Mouse (Mus musculus): ENCODE results near the gene Hpca. TPM values are rescaled to one million over a fixed set of nuclear protein-coding genes. Genes with fewer than 3 reads are reported as not detected.

The Hpca gene
- polyA plus RNA-seq, 1 experiment from 2014 or later, result not detected

GRCm38 (mm10) chr4:129125736-129126451 lies 4.1 kb upstream of the Hpca start:
- no peak overlapping the region for H3K27ac ChIP-seq
- no peaks in the 10 kb centered on the region for H3K79me2 ChIP-seq (ENCODE audit: inconsistent target)
- no peak overlapping the region for H3K4me3 ChIP-seq (ENCODE audit: inconsistent target)
- H3K36me3 ChIP-seq (ENCODE audit: inconsistent target), result no peaks in the 10 kb centered on the region
- 22% methylated on average over 19 of the region's 19 CpGs for WGBS (ENCODE audit: missing documents)

- H3K4me3 ChIP-seq (ENCODE audit: inconsistent target), result no peak overlapping the region
- H3K27ac ChIP-seq, result no peak overlapping the region
- H3K36me3 ChIP-seq (ENCODE audit: inconsistent target), result no peaks in the 10 kb centered on the region
- 17% methylated on average over 13 of the region's 13 CpGs for WGBS (ENCODE audit: missing documents)
- no peaks in the 10 kb centered on the region for H3K79me2 ChIP-seq (ENCODE audit: inconsistent target)
Measured at GRCm38 (mm10) chr4:129124652-129125146, 2.9 kb upstream of the Hpca start.

- no peak overlapping the region for H3K27ac ChIP-seq
- 32% methylated on average over 8 of the region's 8 CpGs for WGBS (ENCODE audit: missing documents)
Measured at GRCm38 (mm10) chr4:129122719-129123118, 883 bp upstream of the Hpca start.

GRCm38 (mm10) chr4:129122107-129122506 lies 271 bp upstream of the Hpca start:
- no peak overlapping the region for H3K27ac ChIP-seq
- no peaks in the 10 kb centered on the region for H3K36me3 ChIP-seq (ENCODE audit: inconsistent target)
- 52% methylated on average over 7 of the region's 9 CpGs for WGBS (ENCODE audit: missing documents)
- no peaks in the 10 kb centered on the region for H3K79me2 ChIP-seq (ENCODE audit: inconsistent target)
- no peak overlapping the region for H3K4me3 ChIP-seq (ENCODE audit: inconsistent target)

More at GRCm38 (mm10) chr4:129122719-129123118, 883 bp upstream of the Hpca start:
- Histone ChIP-seq H3K36me3 (ENCODE audit: inconsistent target) (no peaks in the 10 kb centered on the region), H3K79me2 (ENCODE audit: inconsistent target) (no peaks in the 10 kb centered on the region), H3K4me3 (ENCODE audit: inconsistent target) (no peak overlapping the region)

GRCm38 (mm10) chr4:129120520-129121445 lies 1.1 kb downstream of the Hpca start:
- no peak overlapping the region for H3K27ac ChIP-seq
- no peaks in the 10 kb centered on the region for H3K36me3 ChIP-seq (ENCODE audit: inconsistent target)
- no peak overlapping the region for H3K4me3 ChIP-seq (ENCODE audit: inconsistent target)
- 5% methylated on average over 49 of the region's 59 CpGs for WGBS (ENCODE audit: missing documents)
- no peaks in the 10 kb centered on the region for H3K79me2 ChIP-seq (ENCODE audit: inconsistent target)

GRCm38 (mm10) chr4:129119708-129120107 lies 2.1 kb downstream of the Hpca start:
- H3K79me2 ChIP-seq (ENCODE audit: inconsistent target), result no peaks in the 10 kb centered on the region
- 78% methylated on average over 10 of the region's 10 CpGs for WGBS (ENCODE audit: missing documents)
- no peaks in the 10 kb centered on the region for H3K36me3 ChIP-seq (ENCODE audit: inconsistent target)
- H3K4me3 ChIP-seq (ENCODE audit: inconsistent target), result no peak overlapping the region
- H3K27ac ChIP-seq, result no peak overlapping the region

- H3K27ac ChIP-seq, result no peak overlapping the region
- 86% methylated on average over 14 of the region's 14 CpGs for WGBS (ENCODE audit: missing documents)
- H3K4me3 ChIP-seq (ENCODE audit: inconsistent target), result no peak overlapping the region
- no peaks in the 10 kb centered on the region for H3K79me2 ChIP-seq (ENCODE audit: inconsistent target)
- no peaks in the 10 kb centered on the region for H3K36me3 ChIP-seq (ENCODE audit: inconsistent target)
Measured at GRCm38 (mm10) chr4:129117720-129118510, 3.9 kb downstream of the Hpca start.

- no peak overlapping the region for H3K4me3 ChIP-seq (ENCODE audit: inconsistent target)
- H3K27ac ChIP-seq, result no peak overlapping the region
- H3K79me2 ChIP-seq (ENCODE audit: inconsistent target), result no peaks in the 10 kb centered on the region
- H3K36me3 ChIP-seq (ENCODE audit: inconsistent target), result no peaks in the 10 kb centered on the region
- 96% methylated on average over 8 of the region's 8 CpGs for WGBS (ENCODE audit: missing documents)
Measured at GRCm38 (mm10) chr4:129116703-129117102, 5.1 kb downstream of the Hpca start.

- Histone ChIP-seq H3K27ac (no peak overlapping the region), H3K79me2 (ENCODE audit: inconsistent target) (no peaks in the 10 kb centered on the region), H3K4me3 (ENCODE audit: inconsistent target) (no peak overlapping the region), H3K36me3 (ENCODE audit: inconsistent target) (no peaks in the 10 kb centered on the region)
- 36% methylated on average over 28 of the region's 28 CpGs for WGBS (ENCODE audit: missing documents)
Measured at GRCm38 (mm10) chr4:129113083-129113988, 8.5 kb downstream of the Hpca start.

GRCm38 (mm10) chr4:129112231-129112630 lies 9.6 kb downstream of the Hpca start:
- Histone ChIP-seq H3K27ac (no peak overlapping the region), H3K4me3 (ENCODE audit: inconsistent target) (no peak overlapping the region), H3K79me2 (ENCODE audit: inconsistent target) (no peaks in the 10 kb centered on the region), H3K36me3 (ENCODE audit: inconsistent target) (no peaks in the 10 kb centered on the region)
- WGBS (ENCODE audit: missing documents), result 63% methylated on average over 12 of the region's 13 CpGs

- H3K27ac ChIP-seq, result no peak overlapping the region
- WGBS (ENCODE audit: missing documents), result 56% methylated on average over 11 of the region's 11 CpGs
- H3K4me3 ChIP-seq (ENCODE audit: inconsistent target), result no peak overlapping the region
- no peaks in the 10 kb centered on the region for H3K36me3 ChIP-seq (ENCODE audit: inconsistent target)
- no peaks in the 10 kb centered on the region for H3K79me2 ChIP-seq (ENCODE audit: inconsistent target)
Measured at GRCm38 (mm10) chr4:129111350-129111749, 10.5 kb downstream of the Hpca start.

GRCm38 (mm10) chr4:129110804-129111203 lies 11.0 kb downstream of the Hpca start:
- WGBS (ENCODE audit: missing documents), result 91% methylated on average over 6 of the region's 6 CpGs
- no peak overlapping the region for H3K4me3 ChIP-seq (ENCODE audit: inconsistent target)
- no peaks in the 10 kb centered on the region for H3K36me3 ChIP-seq (ENCODE audit: inconsistent target)
- no peak overlapping the region for H3K27ac ChIP-seq
- H3K79me2 ChIP-seq (ENCODE audit: inconsistent target), result no peaks in the 10 kb centered on the region

- WGBS (ENCODE audit: missing documents), result 89% methylated on average over 7 of the region's 7 CpGs
- Histone ChIP-seq H3K79me2 (ENCODE audit: inconsistent target) (no peaks in the 10 kb centered on the region), H3K4me3 (ENCODE audit: inconsistent target) (no peak overlapping the region), H3K27ac (no peak overlapping the region), H3K36me3 (ENCODE audit: inconsistent target) (no peaks in the 10 kb centered on the region)
Measured at GRCm38 (mm10) chr4:129108624-129109023, 13.2 kb downstream of the Hpca start.
